In genomic region chr10:60256088-60256487, GRCm38 (mm10) we compare ENCODE assay signal across 18 mouse cellular contexts. TPM values are rescaled to one million over a fixed set of nuclear protein-coding genes. Genes with fewer than 3 reads are reported as not detected.
"Had no signal": no experiment of that assay in that cellular context is flagged by ENCODE, and none has a peak within 500 bp of the region (broad histone marks: within the 10 kb centered on the region; RNA-seq: fewer than 3 reads in every experiment).

No protein-coding gene starts in this region.

- H3K27me3 ChIP-seq: limb, embryonic 15.5 days; neural tube, embryonic 12.5 days; stomach, embryonic 15.5 days had no signal

- H3K4me2 ChIP-seq: limb, embryonic 15.5 days; neural tube, embryonic 12.5 days; stomach, embryonic 15.5 days had no signal

- H3K4me3 ChIP-seq: limb, embryonic 15.5 days; midbrain, embryonic 10.5 days; neural tube, embryonic 12.5 days; stomach, embryonic 15.5 days had no signal

- H3K36me3 ChIP-seq: limb, embryonic 15.5 days; midbrain, embryonic 10.5 days; neural tube, embryonic 12.5 days; stomach, embryonic 15.5 days had no signal

- ATAC-seq: inflammation-experienced regulatory T-cells, adult 6 months; lung, postnatal 0 days had no signal

- H3K9ac ChIP-seq: limb, embryonic 15.5 days; neural tube, embryonic 12.5 days; stomach, embryonic 15.5 days had no signal

- H3K27ac ChIP-seq: kidney, postnatal 0 days; limb, embryonic 15.5 days; midbrain, embryonic 10.5 days; neural tube, embryonic 12.5 days; stomach, embryonic 15.5 days had no signal

- DNase-seq: kidney, adult 8-10 months; kidney, postnatal 36 days; layer of hippocampus, adult 9-11 months; layer of hippocampus, postnatal 36 days; lung, adult 2 months; lung, postnatal 36 days; midbrain, embryonic 14.5 days; right cerebral cortex, postnatal 4 days; thymus, adult 2 months; thymus, postnatal 25 days had no signal

- H3K9me3 ChIP-seq: limb, embryonic 15.5 days; midbrain, embryonic 10.5 days; neural tube, embryonic 12.5 days; stomach, embryonic 15.5 days had no signal

- H3K4me1 ChIP-seq: midbrain, embryonic 10.5 days; neural tube, embryonic 12.5 days; stomach, embryonic 15.5 days had no signal

RNA-seq across cellular contexts. Expression of gene Chst3, which starts 37.0 kb away (rescaled TPM):
- total RNA-seq: megakaryocyte progenitor cell, adult 5-6 weeks had no signal
